Mouse (Mus musculus): ENCODE data around the gene Olfm3. TPM values are rescaled to one million over a fixed set of nuclear protein-coding genes. Genes with fewer than 3 reads are reported as not detected.

Gene Olfm3
- polyA plus RNA-seq, 1 experiment from 2014 or later, result 0.18 TPM

DNA sequence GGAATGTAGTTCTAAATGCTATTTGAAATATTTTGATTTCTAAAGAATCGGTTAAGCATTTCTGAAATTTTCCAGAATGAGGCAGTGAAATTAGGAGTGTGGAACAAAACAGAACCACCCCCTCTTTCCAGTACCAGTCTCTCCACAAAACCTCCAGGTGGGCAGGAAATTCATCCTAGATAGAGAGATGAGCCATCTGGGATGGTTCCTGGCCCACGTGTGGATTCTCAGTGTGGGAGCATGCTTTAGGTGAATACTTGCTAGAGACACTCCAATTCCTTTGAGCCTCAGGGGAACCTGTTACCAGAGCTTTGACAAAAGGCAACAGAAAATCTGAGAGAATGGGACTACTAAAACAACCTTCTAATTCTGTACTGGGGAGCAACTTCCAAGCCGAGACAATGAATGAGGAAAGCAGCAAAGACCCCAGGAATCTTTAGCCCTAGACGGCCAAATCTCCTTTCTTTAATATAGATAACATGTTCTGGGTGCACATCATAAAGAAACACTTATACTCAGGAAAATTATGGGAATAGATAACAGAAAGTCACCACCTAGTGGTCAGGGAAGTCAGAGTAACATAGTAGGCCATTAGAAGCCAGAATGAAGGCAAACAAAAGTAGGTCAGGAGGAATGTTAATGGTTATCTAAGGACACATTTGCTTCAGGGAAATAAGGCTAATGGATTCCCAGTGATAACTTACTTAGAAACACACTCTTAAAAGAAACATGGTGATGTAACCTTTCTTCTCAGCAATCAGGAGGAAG lies 58.6 kb downstream of the Olfm3 start:
- Histone ChIP-seq H3K4me2 (replicated peaks) (no peak overlapping the region), H3K9me3 (no peaks in the 10 kb centered on the region), H3K27ac (no peak overlapping the region), H3K4me1 (replicated peaks) (no peaks in the 10 kb centered on the region), H3K4me3 (replicated peaks) (no peak overlapping the region), H3K36me3 (no peaks in the 10 kb centered on the region), H3K9ac (no peak overlapping the region), H3K27me3 (replicated peaks) (no peaks in the 10 kb centered on the region)
- no peak for ATAC-seq
- WGBS, result 78% methylated on average over 4 of the region's 4 CpGs

GRCm38 (mm10) chr3:114971183-114971582 lies 67.3 kb downstream of the Olfm3 start:
- Histone ChIP-seq H3K4me3 (replicated peaks) (no peak overlapping the region), H3K27ac (no peak overlapping the region), H3K9ac (no peak overlapping the region), H3K36me3 (no peaks in the 10 kb centered on the region), H3K4me1 (replicated peaks) (no peaks in the 10 kb centered on the region), H3K27me3 (replicated peaks) (no peaks in the 10 kb centered on the region), H3K9me3 (no peaks in the 10 kb centered on the region), H3K4me2 (replicated peaks) (no peak overlapping the region)
- no peak for ATAC-seq

- 76% methylated on average over 1 of the region's 1 CpGs for WGBS
- Histone ChIP-seq H3K9me3 (no peaks in the 10 kb centered on the region), H3K36me3 (no peaks in the 10 kb centered on the region), H3K4me3 (replicated peaks) (no peak overlapping the region), H3K4me1 (replicated peaks) (no peaks in the 10 kb centered on the region), H3K27ac (no peak overlapping the region), H3K4me2 (replicated peaks) (no peak overlapping the region), H3K27me3 (replicated peaks) (no peaks in the 10 kb centered on the region), H3K9ac (no peak overlapping the region)
- no peak for ATAC-seq
Observed at GRCm38 (mm10) chr3:114972522-114972921, 68.6 kb downstream of the Olfm3 start.

DNA sequence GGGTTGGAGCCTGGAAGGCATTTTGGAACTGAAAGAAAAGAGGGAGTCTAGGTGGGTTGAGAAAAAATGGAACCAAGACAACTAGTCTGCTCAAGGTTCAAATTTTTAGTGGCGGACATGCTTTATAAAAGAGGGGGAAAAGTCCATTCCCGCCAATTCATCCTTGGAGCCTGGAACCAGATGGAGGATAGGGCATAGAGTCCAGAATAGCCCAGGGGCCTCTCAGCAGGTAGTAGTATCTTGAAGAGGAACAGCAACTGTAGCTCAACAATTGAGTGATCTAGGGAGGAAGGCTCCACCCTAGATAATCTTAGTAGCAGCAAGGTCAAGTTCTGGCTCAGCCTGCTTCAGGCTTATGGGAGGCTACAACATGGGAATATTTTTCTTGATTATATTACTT lies 87.0 kb downstream of the Olfm3 start:
- H3K9ac ChIP-seq, result no peak overlapping the region
- no peaks in the 10 kb centered on the region for H3K27me3 ChIP-seq (replicated peaks)
- no peaks in the 10 kb centered on the region for H3K4me1 ChIP-seq (replicated peaks)
- no peaks in the 10 kb centered on the region for H3K36me3 ChIP-seq
- no peak overlapping the region for H3K27ac ChIP-seq
- no peaks in the 10 kb centered on the region for H3K9me3 ChIP-seq
- no peak overlapping the region for H3K4me2 ChIP-seq (replicated peaks)
- H3K4me3 ChIP-seq (replicated peaks), result no peak overlapping the region
- WGBS, result 95% methylated on average over 2 of the region's 2 CpGs
- ATAC-seq, result no peak

DNA sequence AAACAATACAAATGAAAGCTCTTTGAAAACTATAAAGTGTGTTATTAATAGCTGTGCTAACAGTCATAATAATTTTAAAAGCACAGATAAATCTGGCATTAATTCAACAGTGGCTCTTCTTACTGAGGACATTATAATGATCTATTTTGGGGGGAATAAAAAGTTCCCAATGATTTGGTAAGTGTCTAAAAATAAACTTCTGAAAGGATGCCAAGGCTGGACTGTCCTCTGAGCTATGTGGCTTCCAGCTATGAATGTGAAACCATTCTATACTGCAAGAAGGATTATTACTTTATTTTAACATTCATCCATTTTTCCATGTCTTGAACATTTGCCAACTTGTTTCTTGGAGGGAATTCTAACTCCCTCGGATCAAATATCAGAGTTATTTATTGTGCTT lies 92.1 kb downstream of the Olfm3 start:
- WGBS, result 40% methylated on average over 1 of the region's 1 CpGs
- no peaks in the 10 kb centered on the region for H3K4me1 ChIP-seq (replicated peaks)
- H3K36me3 ChIP-seq, result no peaks in the 10 kb centered on the region
- H3K27me3 ChIP-seq (replicated peaks), result no peaks in the 10 kb centered on the region
- H3K27ac ChIP-seq, result no peak overlapping the region
- H3K4me3 ChIP-seq (replicated peaks), result no peak overlapping the region
- H3K4me2 ChIP-seq (replicated peaks), result no peak overlapping the region
- H3K9me3 ChIP-seq, result no peaks in the 10 kb centered on the region
- H3K9ac ChIP-seq, result no peak overlapping the region
- ATAC-seq, result no peak

- no peak for ATAC-seq
- Histone ChIP-seq H3K27me3 (replicated peaks) (no peaks in the 10 kb centered on the region), H3K27ac (no peak overlapping the region), H3K4me1 (replicated peaks) (no peaks in the 10 kb centered on the region), H3K4me2 (replicated peaks) (no peak overlapping the region), H3K9ac (no peak overlapping the region), H3K4me3 (replicated peaks) (no peak overlapping the region), H3K9me3 (no peaks in the 10 kb centered on the region), H3K36me3 (no peaks in the 10 kb centered on the region)
- WGBS, result 84% methylated on average over 3 of the region's 3 CpGs
Observed at GRCm38 (mm10) chr3:115027560-115027959, 123.7 kb downstream of the Olfm3 start.

DNA sequence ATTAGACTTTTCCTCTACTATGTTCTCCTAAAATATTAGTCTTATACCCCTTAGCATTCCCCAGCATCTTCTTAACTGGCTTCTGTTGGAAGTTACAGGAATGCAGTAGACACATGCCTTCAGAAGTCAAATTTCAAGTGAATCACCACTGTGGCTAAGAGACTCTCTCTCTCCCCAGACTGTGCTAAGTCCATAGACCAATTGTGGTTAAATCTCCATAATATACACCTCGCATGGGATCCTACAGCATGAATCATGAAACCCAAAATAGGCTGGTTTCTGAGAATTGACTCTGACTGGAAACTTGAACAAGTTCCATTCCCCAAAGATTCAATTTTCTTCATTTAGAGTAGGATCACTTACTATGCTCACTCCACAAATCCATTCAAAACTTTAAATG lies 124.2 kb downstream of the Olfm3 start:
- no peak overlapping the region for H3K4me2 ChIP-seq (replicated peaks)
- no peaks in the 10 kb centered on the region for H3K4me1 ChIP-seq (replicated peaks)
- H3K27ac ChIP-seq, result no peak overlapping the region
- no peaks in the 10 kb centered on the region for H3K36me3 ChIP-seq
- H3K4me3 ChIP-seq (replicated peaks), result no peak overlapping the region
- 79% methylated on average over 1 of the region's 1 CpGs for WGBS
- no peaks in the 10 kb centered on the region for H3K9me3 ChIP-seq
- H3K9ac ChIP-seq, result no peak overlapping the region
- no peak for ATAC-seq
- H3K27me3 ChIP-seq (replicated peaks), result no peaks in the 10 kb centered on the region

DNA sequence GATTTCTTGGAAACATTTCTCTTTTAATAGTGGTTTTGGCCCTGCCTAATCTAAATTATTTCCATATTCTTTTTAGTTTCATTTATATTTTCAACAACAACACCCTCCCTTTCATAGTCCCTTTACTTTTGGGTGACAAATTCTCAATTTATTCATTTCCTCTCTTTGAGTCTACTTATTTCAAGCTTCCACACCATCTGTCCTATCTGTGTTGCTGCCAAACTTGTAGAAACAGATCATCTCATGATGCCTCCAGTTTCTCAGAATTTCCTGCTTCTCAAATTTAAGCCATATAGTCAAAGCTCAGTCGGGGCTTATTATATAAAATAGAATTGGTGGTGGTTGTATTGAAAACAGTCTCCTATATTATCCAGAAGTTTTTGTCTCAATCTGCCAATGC lies 124.7 kb downstream of the Olfm3 start:
- H3K4me1 ChIP-seq (replicated peaks), result no peaks in the 10 kb centered on the region
- WGBS, result 79% methylated on average over 1 of the region's 1 CpGs
- H3K4me2 ChIP-seq (replicated peaks), result no peak overlapping the region
- ATAC-seq, result no peak
- H3K27me3 ChIP-seq (replicated peaks), result no peaks in the 10 kb centered on the region
- no peak overlapping the region for H3K27ac ChIP-seq
- no peaks in the 10 kb centered on the region for H3K9me3 ChIP-seq
- no peaks in the 10 kb centered on the region for H3K36me3 ChIP-seq
- no peak overlapping the region for H3K9ac ChIP-seq
- H3K4me3 ChIP-seq (replicated peaks), result no peak overlapping the region

DNA sequence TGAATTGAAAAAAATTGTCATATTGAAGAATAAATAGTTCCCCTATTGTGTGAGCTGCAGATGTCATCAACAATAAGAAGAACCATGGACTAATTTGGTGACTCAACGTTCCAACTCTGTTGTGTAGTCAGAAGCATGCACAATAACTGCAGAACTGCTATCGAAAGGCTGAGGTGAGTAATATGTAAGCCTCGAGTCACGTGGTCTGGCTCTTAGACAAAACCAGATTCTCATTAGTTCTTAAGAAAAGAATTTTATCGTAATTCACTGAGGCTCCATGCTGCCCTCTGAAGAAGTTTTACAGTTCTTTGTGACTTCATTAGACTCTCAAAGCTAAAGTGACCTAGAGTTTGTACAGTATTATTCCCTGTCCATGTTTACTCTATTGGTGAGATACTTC lies 145.2 kb downstream of the Olfm3 start:
- Histone ChIP-seq H3K27ac (no peak overlapping the region), H3K4me3 (replicated peaks) (no peak overlapping the region), H3K9ac (no peak overlapping the region), H3K4me1 (replicated peaks) (no peaks in the 10 kb centered on the region), H3K36me3 (no peaks in the 10 kb centered on the region), H3K4me2 (replicated peaks) (no peak overlapping the region), H3K27me3 (replicated peaks) (no peaks in the 10 kb centered on the region), H3K9me3 (no peaks in the 10 kb centered on the region)
- WGBS, result 82% methylated on average over 5 of the region's 5 CpGs
- no peak for ATAC-seq

- H3K27ac ChIP-seq, result no peak overlapping the region
- H3K9me3 ChIP-seq, result no peaks in the 10 kb centered on the region
- ATAC-seq, result no peak
- WGBS, result 71% methylated on average over 1 of the region's 1 CpGs
- H3K36me3 ChIP-seq, result no peaks in the 10 kb centered on the region
- no peaks in the 10 kb centered on the region for H3K4me1 ChIP-seq (replicated peaks)
- no peak overlapping the region for H3K4me2 ChIP-seq (replicated peaks)
- H3K27me3 ChIP-seq (replicated peaks), result no peaks in the 10 kb centered on the region
- H3K4me3 ChIP-seq (replicated peaks), result no peak overlapping the region
- H3K9ac ChIP-seq, result no peak overlapping the region
Observed at GRCm38 (mm10) chr3:115064901-115065300, 161.0 kb downstream of the Olfm3 start.

DNA sequence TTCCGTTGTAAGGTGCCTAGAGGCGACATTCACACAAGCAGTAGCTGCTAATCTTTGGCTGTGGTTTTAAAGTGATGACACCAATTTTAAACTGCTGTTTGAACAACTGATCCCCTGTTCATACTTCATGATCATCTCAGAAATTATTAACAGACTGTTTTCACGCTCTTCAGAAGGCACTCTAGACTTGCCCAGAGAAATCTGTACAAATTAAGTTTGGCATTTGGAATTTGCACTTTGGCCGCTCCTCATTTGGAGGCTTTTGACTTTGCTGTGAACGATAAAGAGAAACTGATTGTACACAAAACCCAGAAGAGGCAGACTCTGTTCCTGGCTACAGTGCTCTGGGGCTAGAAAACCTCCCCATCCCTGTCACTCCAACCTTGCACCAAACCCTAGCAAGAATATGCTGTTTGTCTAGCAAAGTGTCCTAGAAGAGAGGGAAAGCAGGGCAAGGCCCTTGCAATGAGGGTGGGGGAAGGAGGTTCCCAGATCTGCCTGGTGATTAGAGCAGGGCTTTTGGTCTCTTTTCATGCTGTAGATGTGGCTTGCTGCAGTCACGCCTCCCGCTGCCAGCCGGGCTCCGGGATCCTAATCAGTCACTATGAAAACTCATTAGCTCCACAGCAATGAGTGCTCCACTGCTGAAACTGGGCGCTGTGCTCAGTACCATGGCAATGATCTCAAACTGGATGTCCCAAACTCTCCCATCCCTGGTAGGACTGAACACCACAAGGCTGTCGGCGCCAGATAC lies 176.7 kb downstream of the Olfm3 start:
- WGBS, result 26% methylated on average over 12 of the region's 12 CpGs
- peak overlapping the region; percentile 39; the same call in 1 of the 2 replicates for H3K4me2 ChIP-seq (replicated peaks)
- no peaks in the 10 kb centered on the region for H3K27me3 ChIP-seq (replicated peaks)

DNA sequence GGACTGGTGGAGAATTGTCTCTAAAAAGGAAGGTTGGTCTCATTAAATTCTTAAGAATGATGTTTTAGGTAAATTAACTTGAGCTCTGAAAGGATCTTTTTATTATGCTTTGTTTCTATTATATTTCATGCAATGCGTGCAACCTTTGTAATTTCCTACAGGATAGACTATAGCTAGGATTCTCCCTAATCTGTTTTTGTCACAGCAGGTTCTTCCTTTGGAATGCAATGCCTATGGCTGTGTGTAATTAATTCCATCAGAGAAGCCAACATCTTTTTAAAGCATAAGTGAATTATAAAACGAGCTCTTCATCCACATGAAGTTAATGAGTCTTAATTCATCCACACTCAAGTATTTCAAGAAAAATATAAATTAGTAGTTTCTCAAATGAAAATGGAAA lies 177.5 kb downstream of the Olfm3 start:
- ATAC-seq, result no peak

More for the DNA sequence above, 176.7 kb downstream of the Olfm3 start:
- no peaks in the 10 kb centered on the region for H3K36me3 ChIP-seq
- peak; percentile 25 for ATAC-seq
- H3K9me3 ChIP-seq, result no peaks in the 10 kb centered on the region
- no peak overlapping the region for H3K4me3 ChIP-seq (replicated peaks)
- no peak overlapping the region for H3K27ac ChIP-seq
- H3K9ac ChIP-seq, result no peak overlapping the region
- H3K4me1 ChIP-seq (replicated peaks), result no peaks in the 10 kb centered on the region

DNA sequence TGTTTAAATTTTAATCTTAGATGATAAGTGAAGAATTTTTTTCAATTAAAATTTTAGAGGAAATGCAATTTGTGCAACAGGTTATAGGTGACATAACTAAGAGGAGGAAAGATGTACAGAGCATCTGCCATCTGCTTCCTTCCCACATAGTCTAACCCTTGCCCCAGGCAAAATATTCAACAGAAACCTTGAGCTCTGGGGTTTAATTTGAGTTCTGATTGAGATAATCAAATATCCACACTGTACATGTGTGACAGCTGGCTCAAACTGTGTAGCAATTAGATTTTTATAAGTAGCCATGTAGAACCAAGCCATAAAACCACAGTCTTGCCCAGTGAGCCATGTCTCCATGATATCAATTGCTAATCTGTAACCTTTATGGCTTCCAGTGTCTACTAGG lies 179.1 kb downstream of the Olfm3 start:
- ATAC-seq, result no peak
- H3K4me2 ChIP-seq (replicated peaks), result no peak overlapping the region

More for the DNA sequence above, 177.5 kb downstream of the Olfm3 start:
- 77% methylated on average over 2 of the region's 2 CpGs for WGBS
- H3K9me3 ChIP-seq, result no peaks in the 10 kb centered on the region
- no peak overlapping the region for H3K27ac ChIP-seq
- no peak overlapping the region for H3K4me2 ChIP-seq (replicated peaks)
- H3K27me3 ChIP-seq (replicated peaks), result no peaks in the 10 kb centered on the region
- no peak overlapping the region for H3K9ac ChIP-seq
- H3K4me1 ChIP-seq (replicated peaks), result no peaks in the 10 kb centered on the region
- no peak overlapping the region for H3K4me3 ChIP-seq (replicated peaks)
- no peaks in the 10 kb centered on the region for H3K36me3 ChIP-seq

More for the DNA sequence above, 179.1 kb downstream of the Olfm3 start:
- Histone ChIP-seq H3K36me3 (no peaks in the 10 kb centered on the region), H3K4me1 (replicated peaks) (no peaks in the 10 kb centered on the region), H3K27ac (no peak overlapping the region), H3K9me3 (no peaks in the 10 kb centered on the region), H3K4me3 (replicated peaks) (no peak overlapping the region), H3K9ac (no peak overlapping the region), H3K27me3 (replicated peaks) (no peaks in the 10 kb centered on the region)
